Mouse (Mus musculus) c-Kit-positive CD71-negative TER-119-negative erythroid progenitor cells, embryonic 14.5 days (primary cell): ENCODE measurements around the gene Ankk1.

Experiments
- DNase-seq: peaks from one replicate; pipeline ENCODE4 v3.0.0-alpha.2; 2013; ENCODE audit warnings: low read depth

Gene Ankk1

DNA sequence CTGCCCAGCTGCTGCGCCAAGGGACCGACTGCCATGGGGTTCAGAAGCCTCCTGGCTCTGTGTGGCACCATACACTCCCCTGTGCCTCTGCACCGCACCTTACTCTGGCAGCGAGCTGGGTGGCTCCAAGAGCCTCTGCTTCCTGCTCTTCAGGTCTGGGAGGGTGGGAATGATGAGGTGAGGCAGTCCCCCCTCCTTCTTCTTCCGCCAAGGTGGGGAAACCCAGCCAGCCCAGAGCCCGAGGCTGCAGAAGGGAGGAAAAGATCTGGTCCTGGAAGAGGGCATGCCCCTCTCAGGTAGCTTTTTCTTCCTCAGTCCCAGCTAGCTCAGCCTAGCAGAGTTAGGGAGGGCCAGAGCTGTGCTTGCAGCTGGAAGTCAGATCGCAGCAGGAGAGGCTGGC lies at the start of gene Ankk1:
Gene Ankk1, minus strand, starts transcription at position 101 of the 400 bp plus-strand sequence.
- no peak for DNase-seq

DNA sequence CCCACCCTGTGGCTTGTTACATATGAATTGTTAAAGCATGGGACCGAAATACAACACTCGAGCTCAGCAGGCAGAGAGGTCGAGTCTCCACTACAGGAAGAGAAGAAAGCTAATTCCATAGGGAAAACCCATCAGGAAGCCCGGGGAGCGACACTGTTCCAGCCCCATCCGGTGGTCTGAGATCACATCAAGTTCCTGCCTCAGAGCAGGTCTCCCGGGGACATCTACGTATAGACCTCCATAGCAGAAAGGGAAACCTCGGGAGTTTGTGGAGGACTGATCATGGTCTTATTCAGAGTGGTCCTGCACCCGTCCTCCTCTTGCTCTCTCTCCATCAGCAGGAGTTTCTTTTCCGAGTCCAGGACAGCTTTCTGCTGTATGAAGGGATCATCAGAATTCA lies 45.3 kb upstream of the Ankk1 start:
- DNase-seq = no peak

DNA sequence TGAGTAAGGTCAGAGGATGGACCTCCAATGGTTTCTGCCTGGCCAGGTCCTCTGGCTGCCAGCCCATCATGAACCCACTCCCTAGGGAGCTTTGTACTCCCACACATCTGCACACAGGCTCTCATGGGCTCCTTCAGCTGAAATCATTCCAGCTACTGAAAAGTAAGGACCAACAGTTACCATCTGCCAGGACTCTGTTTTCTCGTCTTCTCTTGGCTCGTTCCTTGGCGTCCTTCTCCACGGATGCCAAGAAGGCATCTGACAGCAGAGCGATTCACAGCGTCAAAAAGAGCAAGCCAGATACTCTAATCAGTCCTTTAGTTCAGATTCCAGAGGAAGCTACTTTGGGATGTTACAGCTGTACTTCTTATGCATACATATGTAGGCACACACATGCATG lies 44.1 kb upstream of the Ankk1 start:
- no peak for DNase-seq

DNA sequence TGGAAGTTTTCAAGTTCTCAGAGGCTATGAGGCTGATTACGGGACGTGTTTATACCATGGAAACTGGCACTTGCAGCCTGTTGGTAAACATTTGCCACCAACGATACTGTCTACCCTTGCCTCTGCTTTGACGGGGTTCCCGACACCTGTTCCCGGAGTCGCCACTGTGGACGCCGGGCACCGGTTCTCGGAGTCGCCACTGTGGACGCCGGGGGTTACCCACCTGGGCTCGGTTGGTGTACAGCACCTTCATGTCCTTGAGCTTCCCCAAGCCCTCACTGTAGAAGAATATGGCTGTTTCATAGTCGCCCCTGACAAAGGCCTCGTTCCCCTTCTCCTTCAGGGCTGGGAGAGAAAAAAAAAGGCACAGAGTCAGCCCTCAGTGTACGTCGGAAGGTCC lies 43.2 kb upstream of the Ankk1 start:
- no peak for DNase-seq

DNA sequence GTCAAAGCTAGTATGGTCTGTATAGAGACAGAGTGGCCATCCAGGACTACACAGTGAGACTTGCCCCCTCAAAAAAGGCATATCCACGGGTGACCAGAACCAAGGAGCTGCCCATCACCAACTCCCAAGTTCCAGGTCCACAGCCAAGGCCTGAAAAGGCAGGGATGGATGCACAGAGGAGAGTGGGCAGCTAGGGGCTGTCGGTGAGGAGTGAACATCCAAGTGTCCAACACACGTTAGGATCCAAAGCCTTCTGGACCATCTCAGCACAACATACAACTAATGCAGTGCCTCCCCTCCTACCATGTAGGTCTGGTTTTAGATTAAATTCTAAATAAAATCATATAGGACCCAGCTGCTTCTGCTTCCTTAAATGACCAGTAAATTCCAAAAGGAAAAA lies 29.3 kb upstream of the Ankk1 start:
- DNase-seq = no peak

DNA sequence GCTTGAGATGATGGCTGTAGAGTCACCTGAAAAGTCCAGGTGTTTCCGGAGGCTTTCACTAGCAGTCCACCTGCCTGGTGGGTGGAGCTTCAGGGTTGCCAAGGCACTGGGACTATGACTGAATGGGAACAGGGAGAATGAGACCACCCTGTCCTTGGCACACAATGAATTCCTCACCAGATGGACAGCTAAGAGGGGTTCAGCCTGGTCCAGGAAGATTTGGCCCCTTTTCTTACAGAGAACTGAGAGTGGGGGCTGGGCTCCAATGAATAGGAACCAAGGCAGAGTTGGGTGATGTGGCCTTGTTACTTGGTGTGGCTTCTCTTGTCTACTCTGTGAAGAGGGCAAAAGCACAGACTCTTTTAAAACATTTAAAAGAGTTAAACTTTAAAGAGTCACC lies 25.6 kb upstream of the Ankk1 start:
- DNase-seq = no peak

DNA sequence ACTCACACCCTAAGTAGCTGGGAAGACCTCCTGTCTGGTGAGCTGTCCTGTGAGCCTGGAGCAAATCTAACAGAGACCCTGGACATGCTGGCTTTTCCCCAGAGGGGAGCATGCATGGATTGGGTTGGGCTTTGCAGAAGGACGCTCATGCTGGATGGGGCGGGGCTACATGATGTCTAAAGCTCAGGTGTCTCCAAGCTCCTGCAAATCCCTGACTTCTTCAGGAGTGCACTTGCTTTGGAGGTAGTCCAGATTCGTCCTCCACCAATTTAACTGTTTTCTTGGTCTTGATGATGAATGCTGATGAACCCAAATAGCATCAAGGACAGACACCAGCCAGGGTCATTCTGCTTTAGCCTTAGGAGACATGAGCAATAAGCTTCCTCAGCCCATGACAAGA lies 23.7 kb upstream of the Ankk1 start:
- no peak for DNase-seq

DNA sequence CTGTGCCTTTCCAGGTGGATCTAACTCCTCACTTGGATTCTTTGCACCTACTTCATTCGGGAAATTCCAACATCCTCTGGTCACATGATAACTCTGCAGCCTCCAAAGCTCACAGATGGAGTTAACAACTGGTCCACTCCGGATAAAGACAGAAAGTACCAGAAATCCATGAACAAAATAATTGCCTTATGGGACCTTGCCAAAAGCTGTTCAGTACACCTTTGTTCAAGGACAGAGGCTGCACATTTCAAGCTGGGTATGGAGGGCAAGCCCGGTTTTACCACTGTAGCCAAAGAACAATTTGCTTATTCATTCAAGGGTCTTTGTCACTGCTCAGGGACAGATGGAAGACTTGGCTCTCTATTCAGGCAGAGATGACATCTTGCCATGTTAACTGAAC lies 15.8 kb upstream of the Ankk1 start:
- DNase-seq = no peak

DNA sequence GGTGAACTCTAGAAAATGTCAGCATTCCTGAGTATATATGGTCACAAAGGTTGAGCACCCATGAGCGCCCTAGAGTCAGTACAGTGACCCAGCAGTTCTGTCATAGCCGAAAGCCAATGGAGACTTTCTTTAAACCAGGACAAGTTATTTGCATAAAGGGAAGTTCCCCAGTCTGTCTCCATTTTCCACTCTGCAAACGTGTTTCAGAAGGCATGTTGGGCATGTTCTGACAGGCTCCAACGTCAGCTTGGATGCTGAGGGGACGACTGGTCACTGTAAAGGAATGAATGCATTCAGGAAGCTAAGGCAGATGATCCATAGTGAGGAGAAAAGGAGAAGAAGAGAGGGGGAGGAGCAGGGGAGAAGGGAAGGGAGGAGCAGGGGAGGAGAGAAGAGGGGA lies 657 bp upstream of the Ankk1 start:
- no peak for DNase-seq

DNA sequence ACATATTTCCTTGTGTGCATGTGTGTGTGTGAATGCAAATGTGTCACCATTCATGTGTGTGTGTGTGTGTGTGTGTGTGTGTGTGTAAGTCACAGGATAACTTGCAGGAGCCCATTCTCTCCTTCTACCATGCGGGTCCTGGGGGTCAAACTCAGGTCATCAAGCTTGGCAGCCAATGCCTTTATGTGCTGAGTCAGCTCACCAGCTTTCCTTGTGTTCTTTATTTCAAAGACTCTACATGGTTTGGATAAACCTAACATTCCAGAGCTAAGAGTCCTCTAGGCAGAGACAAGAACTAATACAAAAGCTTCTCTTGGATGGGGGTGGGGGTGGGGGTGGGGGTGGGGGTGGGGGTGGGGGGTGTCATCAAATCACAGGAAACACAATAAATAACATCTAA lies 1.2 kb downstream of the Ankk1 start:
- no peak for DNase-seq

DNA sequence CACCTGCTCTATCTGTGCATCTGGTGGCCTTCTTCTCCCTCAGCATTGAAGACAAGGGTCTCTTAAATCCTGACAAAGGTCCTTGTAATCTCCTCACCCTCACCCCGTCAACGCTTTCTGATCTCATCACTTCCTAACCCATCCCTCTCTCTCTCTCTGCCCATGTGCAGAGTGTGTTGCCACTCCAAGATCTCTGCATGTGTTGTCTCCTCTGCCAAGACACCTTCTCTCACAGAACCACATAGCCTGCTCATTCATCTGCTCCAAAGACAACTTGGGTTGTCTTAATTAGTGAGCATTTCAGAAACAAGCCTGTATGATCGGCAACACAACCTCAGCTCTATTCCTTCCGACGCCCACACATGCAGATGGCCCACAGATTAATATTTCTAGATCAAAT lies 3.0 kb downstream of the Ankk1 start:
- no peak for DNase-seq

DNA sequence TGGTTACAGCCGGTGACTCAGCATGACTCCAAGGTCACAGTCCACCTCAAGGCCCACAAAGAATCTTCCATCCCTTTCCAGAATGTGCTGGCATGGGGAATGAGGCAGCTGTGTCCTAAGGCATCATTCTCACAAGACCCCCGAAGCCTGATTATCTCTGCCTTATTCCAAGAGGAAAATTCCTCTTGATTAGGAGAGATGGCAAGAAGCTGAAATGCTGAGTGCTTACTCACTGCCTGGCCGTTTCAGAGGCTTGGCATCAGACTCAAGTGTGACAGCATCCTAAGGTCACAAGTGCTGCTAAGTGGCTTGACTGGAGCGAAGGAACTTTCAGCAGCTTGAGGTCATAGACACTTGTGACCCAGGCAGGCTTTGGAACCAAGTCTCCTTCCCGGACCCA lies 16.2 kb downstream of the Ankk1 start:
- DNase-seq = no peak

DNA sequence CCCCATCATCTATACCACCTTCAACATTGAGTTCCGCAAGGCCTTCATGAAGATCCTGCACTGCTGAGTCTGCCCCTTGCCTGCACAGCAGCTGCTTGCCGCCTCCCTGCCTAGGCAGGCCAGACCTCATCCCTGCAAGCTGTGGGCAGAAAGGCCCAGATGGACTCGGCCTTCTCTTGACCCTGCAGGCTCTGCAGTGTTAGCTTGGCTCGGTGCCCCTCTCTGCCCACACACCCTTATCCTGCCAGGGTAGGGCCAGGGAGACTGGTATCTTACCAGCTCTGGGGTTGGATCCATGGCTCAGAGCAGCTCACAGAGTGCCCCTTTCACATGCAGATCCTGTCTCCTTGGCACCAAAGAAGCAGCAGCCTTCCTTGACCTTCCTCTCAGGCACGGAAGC lies 19.8 kb downstream of the Ankk1 start:
- DNase-seq = no peak

DNA sequence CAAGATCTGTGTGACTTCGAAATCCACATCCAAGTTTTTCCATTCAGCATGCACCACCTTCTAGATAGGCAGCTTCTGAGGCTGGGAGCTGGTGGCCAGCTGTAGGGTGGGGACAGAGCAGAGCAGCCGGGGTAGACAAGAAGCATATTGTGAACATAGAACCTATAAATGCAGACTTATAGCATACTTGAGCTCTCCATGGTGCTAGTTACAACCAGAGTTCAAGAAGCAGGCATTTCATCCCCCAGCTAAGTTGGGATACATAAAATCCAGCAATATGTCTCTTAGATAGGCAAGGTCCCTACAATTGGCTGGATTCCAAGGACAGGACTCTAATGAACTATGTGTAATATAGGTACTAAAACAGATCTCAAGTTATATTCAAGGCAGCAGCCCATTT lies 23.1 kb downstream of the Ankk1 start:
- DNase-seq = no peak

DNA sequence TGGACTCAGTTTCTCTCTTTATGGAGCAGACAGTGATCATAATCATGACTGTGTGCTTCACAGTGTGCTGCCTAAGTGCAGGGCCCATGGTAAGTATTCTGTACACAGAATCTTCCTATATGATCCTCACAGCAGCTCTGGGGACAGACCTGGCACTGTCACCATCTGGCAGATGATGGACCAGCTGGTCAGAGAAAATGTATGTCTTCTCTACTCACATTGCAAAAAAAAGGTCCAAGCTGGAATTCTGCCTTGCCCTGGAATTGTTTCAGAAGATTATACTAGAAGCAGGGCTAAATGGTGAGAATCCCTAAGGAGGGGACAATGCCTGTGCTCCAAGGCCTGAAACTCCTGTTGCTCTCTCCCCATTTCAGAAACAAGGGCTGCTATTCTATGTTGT lies 30.8 kb downstream of the Ankk1 start:
- no peak for DNase-seq

DNA sequence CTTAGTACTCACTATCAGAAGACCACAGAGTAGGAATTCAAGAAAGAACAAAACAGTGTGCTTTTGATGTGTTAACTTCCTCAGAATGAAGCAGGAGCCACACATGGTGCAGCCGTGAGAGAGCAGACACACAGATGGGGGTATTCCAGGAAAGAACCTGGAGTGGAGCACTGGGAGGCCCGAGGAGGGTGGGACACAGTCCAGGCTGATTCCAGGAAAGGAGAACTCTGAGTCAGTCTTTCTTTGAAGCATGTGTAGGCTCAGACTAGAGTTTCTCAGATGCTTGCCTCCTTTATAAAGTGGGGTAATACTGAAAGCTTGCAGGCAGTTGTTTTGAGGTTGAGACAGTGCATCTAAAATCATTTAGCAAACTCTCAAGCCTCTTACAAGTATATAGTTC lies 34.6 kb downstream of the Ankk1 start:
- DNase-seq = no peak

DNA sequence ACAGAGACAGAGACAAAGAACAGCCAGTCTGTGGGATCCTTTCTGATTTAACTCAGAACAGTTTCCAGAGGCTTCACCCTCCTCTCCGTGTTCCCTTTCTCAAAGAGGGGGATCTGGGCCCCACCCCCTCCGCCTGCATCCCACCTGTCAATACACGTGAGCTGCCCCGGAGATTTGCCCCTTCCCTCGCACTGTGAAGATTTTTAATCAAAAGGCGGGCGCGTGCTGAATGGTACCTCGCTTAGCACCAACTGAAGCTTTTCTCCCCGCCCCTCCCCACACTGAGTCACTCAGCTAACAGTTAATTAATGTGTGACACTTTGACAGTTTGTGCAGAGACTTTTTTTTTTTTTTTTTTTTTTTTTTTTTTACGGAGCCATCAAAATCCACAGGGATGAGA lies 40.7 kb downstream of the Ankk1 start:
- no peak for DNase-seq

DNA sequence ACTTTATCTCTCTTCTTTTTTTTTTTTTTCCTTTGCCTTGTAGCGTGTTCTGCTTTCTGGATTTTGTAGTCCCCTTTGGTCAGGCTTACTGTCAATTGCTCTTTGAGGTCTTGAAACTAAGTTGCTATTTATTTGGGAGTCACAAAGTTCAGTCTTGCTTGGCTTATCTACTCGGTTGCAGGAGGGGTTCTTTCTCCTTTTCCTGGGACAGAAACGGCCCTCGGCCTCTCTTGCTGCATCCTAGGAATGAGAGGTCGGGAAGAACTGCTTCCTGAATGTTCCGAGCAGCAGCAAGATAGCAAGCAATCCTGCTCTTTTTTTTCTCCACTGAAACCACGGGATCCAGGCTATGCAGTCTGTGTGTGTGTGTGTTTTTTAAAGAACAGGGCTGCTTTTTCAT lies 41.5 kb downstream of the Ankk1 start:
- DNase-seq = no peak

DNA sequence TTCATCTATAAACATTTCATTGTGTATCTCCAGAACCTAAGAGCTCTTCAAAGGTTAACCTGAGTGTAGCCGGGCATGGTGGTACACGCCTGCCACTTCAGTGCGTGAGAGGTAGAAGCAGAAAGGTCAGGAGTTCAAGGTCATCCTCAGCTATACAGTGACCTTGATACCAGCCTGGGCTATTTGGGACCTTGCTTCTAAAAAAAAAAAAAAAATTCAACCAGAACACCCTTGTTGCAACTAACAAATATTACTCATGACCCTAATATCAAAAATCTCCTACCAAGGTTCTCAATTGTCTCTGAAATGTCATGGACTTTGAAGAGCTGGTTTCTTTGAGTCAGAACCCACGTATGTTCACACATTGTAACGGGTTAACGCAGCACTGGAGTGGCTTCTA lies 42.0 kb downstream of the Ankk1 start:
- no peak for DNase-seq

DNA sequence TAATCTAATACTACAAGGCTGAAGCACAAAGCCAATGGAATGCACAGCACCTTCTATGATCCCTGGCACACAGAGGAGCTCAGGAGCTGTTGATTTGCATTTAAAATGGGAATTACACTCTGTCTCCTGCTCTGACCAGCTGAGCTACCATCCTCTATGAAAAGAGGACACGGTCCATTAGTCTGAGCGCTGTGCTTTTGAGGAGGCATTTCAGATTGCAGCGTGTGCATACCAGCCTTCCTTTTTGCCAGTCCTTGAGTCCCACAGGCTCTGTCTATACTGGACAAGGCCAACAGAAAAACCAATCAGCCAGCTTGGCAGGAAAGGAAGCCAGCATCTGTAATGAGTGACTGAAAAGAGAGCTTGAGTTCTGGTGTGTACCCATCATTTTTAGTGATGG lies 42.8 kb downstream of the Ankk1 start:
- DNase-seq = no peak

DNA sequence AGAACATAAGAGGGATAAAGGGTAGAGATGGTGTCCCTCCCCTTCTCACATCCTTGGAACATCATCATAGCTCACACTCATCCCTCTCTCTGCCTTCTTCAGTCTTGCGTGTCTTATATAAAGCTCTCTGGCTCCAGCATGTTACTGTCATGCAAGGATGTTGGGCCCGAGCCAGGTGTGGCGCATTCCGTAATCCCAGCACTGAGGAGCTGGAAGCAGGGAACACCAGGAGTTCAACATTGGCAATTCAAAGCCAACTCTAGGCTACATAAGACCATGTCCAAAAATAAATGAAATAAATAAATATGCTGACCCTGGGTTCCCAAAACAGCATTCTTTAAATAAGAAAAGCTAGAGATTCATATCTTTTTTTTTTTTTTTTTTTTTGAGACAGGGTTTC lies 46.9 kb downstream of the Ankk1 start:
- no peak for DNase-seq

DNA sequence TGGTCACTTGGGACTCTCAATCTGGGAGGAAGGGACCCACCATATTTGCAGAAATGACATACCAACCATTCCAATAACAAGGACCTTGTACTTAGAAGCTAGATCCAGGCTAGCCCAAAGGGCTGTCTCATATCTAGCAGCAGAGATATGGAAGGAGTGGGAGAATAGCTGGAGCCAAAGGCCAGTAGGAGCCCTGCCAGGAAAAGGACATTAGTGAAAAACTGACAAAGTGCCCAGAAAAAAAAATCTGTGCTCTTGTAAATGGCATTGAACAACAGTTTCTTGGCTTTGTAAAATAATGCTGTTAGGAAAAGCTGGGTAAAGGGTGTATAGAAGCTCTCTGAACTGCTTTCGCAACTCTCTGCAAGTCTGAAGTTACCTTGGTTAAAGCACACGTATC lies 52.9 kb downstream of the Ankk1 start:
- no peak for DNase-seq

DNA sequence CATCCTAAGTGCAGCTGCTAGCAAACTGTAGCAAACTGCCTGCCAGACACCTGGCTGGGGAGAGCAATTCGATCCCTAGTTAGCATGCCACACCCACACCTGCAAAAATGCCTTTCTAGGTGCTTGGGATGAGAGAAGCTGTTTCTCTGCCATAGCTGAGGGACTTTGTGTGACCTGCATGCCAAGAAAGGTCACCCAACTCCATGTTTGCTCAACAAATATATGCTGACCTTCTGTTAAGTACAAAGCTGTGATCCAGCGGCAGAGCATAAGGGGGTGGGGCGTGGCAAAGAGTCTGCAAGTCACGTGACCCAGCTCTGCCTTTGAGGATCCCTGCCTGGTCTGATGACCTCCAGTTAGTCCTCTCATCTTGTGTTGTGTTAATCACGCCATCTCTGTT lies 61.1 kb downstream of the Ankk1 start:
- no peak for DNase-seq
